Mouse (Mus musculus): ENCODE measurements around the gene Tagap1.
"Not testable (repeated sequence)": the region's sequence is repeated elsewhere in the genome, so short reads cannot be mapped to it uniquely, and the experiment has no call there.

GRCm38 (mm10) chr17:6996826-6997225 lies 35.9 kb upstream of the Tagap1 start:
- not testable (repeated sequence) for TF ChIP-seq CTCF (IDR thresholded peaks at IDR 0.05; ENCODE audit: control insufficient read depth, insufficient read depth, insufficient read length); CEBPB (IDR thresholded peaks at IDR 0.05; ENCODE audit: low read depth); USF1 (IDR thresholded peaks at IDR 0.05; ENCODE audit: low read depth)

All from C2C12 (cell line).